Mouse (Mus musculus) neural tube, embryonic 11.5 days (tissue): ENCODE measurements around the gene Sbf2. TPM values are rescaled to one million over a fixed set of nuclear protein-coding genes. Genes with fewer than 3 reads are reported as not detected.

Source experiments
- ATAC-seq: fragments of 200-750 bp; cut with Nextera tagmentation; 2 replicates; pipeline ENCODE4 v1.8.0; 2017; ENCODE audit warnings: moderate number of reproducible peaks, mild to moderate bottlenecking, moderate TSS enrichment, moderate library complexity; ENCODE audit not compliant: insufficient read depth, low FRiP score, low TSS enrichment
- DNase-seq: peaks from one replicate; pipeline ENCODE4 v3.0.0-alpha.2; 2015; ENCODE audit warnings: low spot score
- H3K27ac ChIP-seq: fragments of 300-500 bp; sonication (generic); 2 replicates; pipeline ENCODE4 v1.5.1; 2014; ENCODE audit warnings: low read depth, mild to moderate bottlenecking, low read length
- H3K27me3 ChIP-seq: fragments of 300-500 bp; sonication (generic); 2 replicates; pipeline ENCODE4 v1.6.1; 2014; ENCODE audit warnings: mild to moderate bottlenecking, low read length, mixed read lengths; ENCODE audit not compliant: control insufficient read depth, insufficient read depth
- H3K36me3 ChIP-seq: fragments of 300-500 bp; sonication (generic); 2 replicates; pipeline ENCODE4 v1.6.1; 2014; ENCODE audit warnings: mild to moderate bottlenecking, low read length, moderate library complexity, mixed read lengths; ENCODE audit not compliant: control insufficient read depth, insufficient read depth
- H3K4me1 ChIP-seq: fragments of 300-500 bp; sonication (generic); 2 replicates; pipeline ENCODE4 v1.6.1; 2014; ENCODE audit warnings: low read length, mixed read lengths; ENCODE audit not compliant: control insufficient read depth, insufficient read depth
- H3K4me2 ChIP-seq: fragments of 300-500 bp; sonication (generic); 2 replicates; pipeline ENCODE4 v1.6.1; 2014; ENCODE audit warnings: low read depth, mild to moderate bottlenecking, moderate library complexity
- H3K4me3 ChIP-seq: fragments of 300-500 bp; sonication (generic); 2 replicates; pipeline ENCODE4 v1.5.1; 2014; ENCODE audit warnings: low read depth, low read length
- H3K9ac ChIP-seq: fragments of 300-500 bp; sonication (generic); 2 replicates; pipeline ENCODE4 v1.6.1; 2014; ENCODE audit warnings: mild to moderate bottlenecking, low read length
- H3K9me3 ChIP-seq: fragments of 300-500 bp; sonication (generic); 2 replicates; pipeline ENCODE4 v1.6.1; 2016; ENCODE audit warnings: low read length; ENCODE audit not compliant: control insufficient read depth
- WGBS: fragments of 180-500 bp; shearing (Covaris S2); extraction: QIAGEN DNeasy Blood & Tissue Kit; methylation state at CpG from one replicate; pipeline ENCODE4 v1.1.7; 2014; 5-methylcytosine and 5-hydroxymethylcytosine counted together
- polyA plus RNA-seq: library from polyadenylated mRNA; unstranded; fragments of >200 nt; fragmentation: Nextera tagmentation; extraction: Ambion mirVana; gene quantifications from 2 replicates; pipeline ENCODE4 v1.2.1, GENCODE M21; 2014

The Sbf2 gene
- polyA plus RNA-seq, 1 experiment from 2014 or later = 40.5 TPM

DNA sequence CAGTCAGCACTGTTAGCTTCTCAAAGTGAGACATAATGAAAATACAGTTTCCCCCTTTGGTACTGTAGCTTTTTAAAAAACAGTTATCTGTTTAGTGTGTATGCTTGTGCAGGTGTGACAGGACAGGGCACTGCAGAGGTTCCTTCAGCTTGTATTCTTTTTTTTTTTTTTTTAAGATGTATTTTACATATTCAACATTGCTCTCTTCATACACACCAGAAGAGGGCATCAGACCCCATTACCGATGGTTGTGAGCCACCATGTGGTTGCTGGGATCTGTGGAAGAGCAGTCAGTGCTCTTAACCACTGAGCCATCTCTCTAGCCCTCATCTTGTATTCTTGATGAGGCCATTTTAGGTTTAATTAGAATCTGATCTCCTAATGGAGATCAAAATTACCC is 289.9 kb downstream of the Sbf2 start:
- Histone ChIP-seq H3K4me2 (no peak overlapping the region), H3K9ac (no peak overlapping the region), H3K4me3 (no peak overlapping the region), H3K36me3 (peaks cover 11% of the 10 kb centered on the region), H3K27ac (no peak overlapping the region), H3K9me3 (no peaks in the 10 kb centered on the region), H3K27me3 (no peaks in the 10 kb centered on the region), H3K4me1 (no peaks in the 10 kb centered on the region)
- WGBS = 96% methylated on average over 1 of the region's 1 CpGs
- no peak for ATAC-seq
- no peak for DNase-seq

DNA sequence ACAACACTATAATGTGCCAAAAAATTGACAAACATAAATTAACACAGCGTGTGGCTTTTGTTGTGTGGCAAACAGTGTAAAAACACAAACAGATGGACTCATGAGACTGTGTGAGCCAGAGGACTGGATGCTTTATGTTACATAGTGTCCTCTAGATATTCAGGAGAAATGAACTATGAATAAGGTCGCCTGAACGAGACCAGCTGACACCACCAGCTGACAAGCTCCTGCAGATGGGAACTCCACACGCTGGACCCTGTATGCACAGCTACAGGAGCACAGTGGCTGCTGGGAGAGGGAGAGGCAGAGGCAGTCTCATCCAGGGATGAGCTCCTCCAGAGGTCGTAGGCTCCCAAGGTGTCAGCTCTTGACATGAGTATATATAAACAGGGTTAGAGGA is 293.6 kb downstream of the Sbf2 start:
- Histone ChIP-seq H3K9ac (no peak overlapping the region), H3K4me1 (no peaks in the 10 kb centered on the region), H3K4me2 (no peak overlapping the region), H3K36me3 (peaks cover 2% of the 10 kb centered on the region; the same call in 1 of the 2 replicates), H3K4me3 (no peak overlapping the region), H3K9me3 (no peaks in the 10 kb centered on the region), H3K27me3 (no peaks in the 10 kb centered on the region), H3K27ac (no peak overlapping the region)
- 68% methylated on average over 5 of the region's 5 CpGs for WGBS
- DNase-seq (no peak), ATAC-seq (no peak)

- ATAC-seq = no peak
- 86% methylated on average over 6 of the region's 6 CpGs for WGBS
- Histone ChIP-seq H3K9ac (no peak overlapping the region), H3K27ac (no peak overlapping the region), H3K4me3 (no peak overlapping the region), H3K36me3 (no peaks in the 10 kb centered on the region; the same call in 1 of the 2 replicates), H3K4me1 (no peaks in the 10 kb centered on the region), H3K4me2 (no peak overlapping the region), H3K27me3 (no peaks in the 10 kb centered on the region), H3K9me3 (no peaks in the 10 kb centered on the region)
- no peak for DNase-seq
Measured at GRCm38 (mm10) chr7:110318971-110319519, 295.7 kb downstream of the Sbf2 start.

GRCm38 (mm10) chr7:110317412-110317811 is 297.3 kb downstream of the Sbf2 start:
- WGBS = 91% methylated on average over 4 of the region's 4 CpGs
- H3K4me3 ChIP-seq = no peak overlapping the region
- ATAC-seq (no peak), DNase-seq (no peak)
- no peak overlapping the region for H3K9ac ChIP-seq
- H3K36me3 ChIP-seq = no peaks in the 10 kb centered on the region
- H3K4me2 ChIP-seq = no peak overlapping the region
- H3K27ac ChIP-seq = no peak overlapping the region
- no peaks in the 10 kb centered on the region for H3K9me3 ChIP-seq
- no peaks in the 10 kb centered on the region for H3K27me3 ChIP-seq
- no peaks in the 10 kb centered on the region for H3K4me1 ChIP-seq

DNA sequence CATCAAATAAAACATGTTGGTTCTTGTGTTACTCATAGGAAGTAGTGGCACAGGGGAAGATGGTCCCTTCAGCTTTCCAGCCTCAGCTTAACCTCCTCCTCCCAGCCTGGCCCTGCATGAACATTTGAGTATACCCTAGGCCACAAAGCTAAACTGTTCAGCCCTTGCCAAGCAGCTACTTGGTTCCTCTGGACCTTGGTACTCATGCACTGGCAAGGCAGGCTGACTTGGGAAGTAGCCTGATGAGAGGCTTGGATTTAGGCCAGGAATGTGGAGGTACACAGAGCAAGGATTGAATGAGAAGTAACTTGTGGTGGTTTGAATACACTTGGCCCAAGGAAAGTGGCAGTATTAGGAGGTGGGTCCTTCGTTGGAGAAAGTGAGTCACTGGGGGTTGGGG is 299.4 kb downstream of the Sbf2 start:
- DNase-seq = no peak
- Histone ChIP-seq H3K27ac (no peak overlapping the region), H3K4me3 (no peak overlapping the region), H3K4me2 (no peak overlapping the region), H3K27me3 (no peaks in the 10 kb centered on the region), H3K4me1 (no peaks in the 10 kb centered on the region), H3K36me3 (peaks cover 5% of the 10 kb centered on the region; the same call in 1 of the 2 replicates), H3K9me3 (no peaks in the 10 kb centered on the region), H3K9ac (no peak overlapping the region)
- ATAC-seq = no peak
- 90% methylated on average over 1 of the region's 1 CpGs for WGBS

DNA sequence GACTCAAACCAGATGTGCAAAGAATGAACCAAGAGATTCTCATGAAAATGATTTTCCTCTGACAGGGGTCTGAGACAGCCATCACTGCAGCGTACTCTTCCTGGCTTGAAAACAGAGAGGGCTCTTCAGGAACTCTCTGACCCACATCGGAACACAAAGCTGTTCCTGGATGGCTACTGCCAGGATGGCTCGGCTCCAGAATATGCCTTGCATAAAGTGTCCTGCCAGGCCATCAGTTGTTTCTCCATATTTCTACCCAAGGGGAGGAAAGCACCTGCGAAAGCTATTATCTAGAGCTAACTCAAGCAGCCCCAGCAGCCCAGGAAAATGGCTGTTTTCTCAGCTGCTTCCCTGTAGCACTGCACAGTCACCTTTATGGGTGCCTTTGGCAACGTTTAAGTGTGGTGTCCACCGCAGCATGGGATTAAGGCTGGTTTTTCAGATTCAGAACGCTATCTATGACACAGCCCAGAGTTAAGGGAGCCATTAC is 300.3 kb downstream of the Sbf2 start:
- 83% methylated on average over 7 of the region's 7 CpGs for WGBS
- H3K9me3 ChIP-seq = no peaks in the 10 kb centered on the region
- DNase-seq (no peak), ATAC-seq (no peak)
- no peak overlapping the region for H3K27ac ChIP-seq
- H3K9ac ChIP-seq = no peak overlapping the region
- no peak overlapping the region for H3K4me3 ChIP-seq
- peaks cover 5% of the 10 kb centered on the region; the same call in 1 of the 2 replicates for H3K36me3 ChIP-seq
- H3K4me1 ChIP-seq = no peaks in the 10 kb centered on the region
- H3K27me3 ChIP-seq = no peaks in the 10 kb centered on the region
- H3K4me2 ChIP-seq = no peak overlapping the region

- Histone ChIP-seq H3K9ac (no peak overlapping the region), H3K36me3 (peaks cover 8% of the 10 kb centered on the region; the same call in 1 of the 2 replicates), H3K27me3 (no peaks in the 10 kb centered on the region), H3K4me2 (no peak overlapping the region), H3K9me3 (no peaks in the 10 kb centered on the region), H3K4me1 (no peaks in the 10 kb centered on the region), H3K4me3 (no peak overlapping the region), H3K27ac (no peak overlapping the region)
- ATAC-seq (no peak), DNase-seq (no peak)
- WGBS = 89% methylated on average over 9 of the region's 9 CpGs
Measured at GRCm38 (mm10) chr7:110313392-110314055, 301.2 kb downstream of the Sbf2 start.

GRCm38 (mm10) chr7:110309246-110309645 is 305.5 kb downstream of the Sbf2 start:
- H3K9me3 ChIP-seq = no peaks in the 10 kb centered on the region
- H3K4me2 ChIP-seq = no peak overlapping the region
- peaks cover 8% of the 10 kb centered on the region; the same call in 1 of the 2 replicates for H3K36me3 ChIP-seq
- 96% methylated on average over 8 of the region's 8 CpGs for WGBS
- H3K27me3 ChIP-seq = no peaks in the 10 kb centered on the region
- no peak overlapping the region for H3K27ac ChIP-seq
- no peak overlapping the region for H3K9ac ChIP-seq
- H3K4me1 ChIP-seq = no peaks in the 10 kb centered on the region
- ATAC-seq (no peak), DNase-seq (no peak)
- no peak overlapping the region for H3K4me3 ChIP-seq

DNA sequence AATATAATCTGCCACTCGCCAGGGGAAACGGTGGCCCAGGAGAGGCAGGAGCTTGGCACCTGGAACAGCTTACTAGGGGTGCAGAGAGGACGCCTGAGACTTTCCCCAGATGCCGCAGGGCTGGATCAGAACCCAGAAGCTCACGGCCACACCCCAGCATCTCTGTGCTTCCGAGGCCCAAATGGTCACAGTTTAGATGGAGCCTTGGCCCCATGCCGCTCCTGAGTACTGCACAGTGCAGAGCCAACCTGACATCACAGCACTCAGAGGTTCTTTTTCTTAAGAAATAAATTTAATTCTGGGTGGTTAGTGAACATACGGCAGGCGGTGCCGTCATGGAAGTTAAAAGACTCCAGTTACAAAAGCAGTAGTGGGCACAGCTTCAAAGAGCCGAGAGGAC is 307.0 kb downstream of the Sbf2 start:
- Histone ChIP-seq H3K4me1 (no peaks in the 10 kb centered on the region), H3K27me3 (no peaks in the 10 kb centered on the region), H3K9me3 (no peaks in the 10 kb centered on the region), H3K27ac (no peak overlapping the region), H3K4me2 (no peak overlapping the region), H3K36me3 (peaks cover 8% of the 10 kb centered on the region; the same call in 1 of the 2 replicates), H3K9ac (no peak overlapping the region), H3K4me3 (no peak overlapping the region)
- DNase-seq (no peak), ATAC-seq (no peak)
- WGBS = 89% methylated on average over 11 of the region's 11 CpGs
